Mouse (Mus musculus): ENCODE data around the gene Zbtb44. TPM values are rescaled to one million over a fixed set of nuclear protein-coding genes. Genes with fewer than 3 reads are reported as not detected.
"Not testable (repeated sequence)": the region's sequence is repeated elsewhere in the genome, so short reads cannot be mapped to it uniquely, and the experiment has no call there.

Gene Zbtb44
- total and polyA plus RNA-seq, 3 experiments: 4.8 to 30.6 (median 30.5) TPM

DNA sequence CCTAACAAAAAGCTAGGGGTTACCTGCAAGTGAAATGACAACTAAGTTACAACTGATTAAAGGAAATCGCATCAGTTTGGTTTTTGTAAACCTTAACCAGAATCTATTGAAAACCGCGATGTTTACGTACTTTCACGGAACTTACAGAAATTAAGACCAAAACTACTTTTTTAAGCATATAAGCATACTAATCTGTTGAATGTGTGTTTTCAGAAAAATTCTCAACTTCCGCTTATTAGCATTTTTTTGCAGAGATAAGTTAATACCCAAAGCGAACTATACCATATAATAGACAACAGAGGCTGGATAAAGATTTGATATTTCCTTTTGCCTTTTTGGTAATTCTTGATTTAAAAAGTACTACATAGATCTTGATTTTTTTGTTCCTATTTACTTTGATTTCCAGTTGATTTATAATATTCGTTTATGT lies 985 bp downstream of the Zbtb44 start:
- no peaks in the 10 kb centered on the region for H3K27me3 ChIP-seq (ENCODE audit: control insufficient read depth, insufficient read depth, low read length)
- H3K9ac ChIP-seq (ENCODE audit: low read depth, low read length): peak overlapping the region; percentile 93
- H3K27ac ChIP-seq: peak overlapping the region; percentile 87; the same call in 1 of the 2 replicates
- peaks cover 3% of the 10 kb centered on the region; the same call in 1 of the 2 replicates for H3K79me2 ChIP-seq (replicated peaks; ENCODE audit: control insufficient read depth, insufficient read depth, low read length)
- no peak for DNase-seq
- peaks cover 1% of the 10 kb centered on the region; the same call in 1 of the 2 replicates for H3K4me1 ChIP-seq (ENCODE audit: control insufficient read depth, insufficient read depth, low read length)
- 18% methylated on average over 8 of the region's 8 CpGs for WGBS
- peak overlapping the region; percentile 67 for H3K4me3 ChIP-seq
- TF ChIP-seq CTCF (IDR thresholded peaks at IDR 0.05) (no peak), POLR2A (IDR thresholded peaks at IDR 0.05; ENCODE audit: insufficient read depth, low read depth, low read length) (no peak), EP300 (IDR thresholded peaks at IDR 0.05; ENCODE audit: insufficient read depth, low read depth, low read length) (no peak)
- H3K36me3 ChIP-seq (ENCODE audit: control insufficient read depth, insufficient read depth, low read length): peaks cover 3% of the 10 kb centered on the region
- intact Hi-C loops (cut with DNase I): loop anchor here (5.0 to 10.0 kb wide), 2 partner anchors 173 to 251 kb away; partner anchors contain the start of gene Prdm10

DNA sequence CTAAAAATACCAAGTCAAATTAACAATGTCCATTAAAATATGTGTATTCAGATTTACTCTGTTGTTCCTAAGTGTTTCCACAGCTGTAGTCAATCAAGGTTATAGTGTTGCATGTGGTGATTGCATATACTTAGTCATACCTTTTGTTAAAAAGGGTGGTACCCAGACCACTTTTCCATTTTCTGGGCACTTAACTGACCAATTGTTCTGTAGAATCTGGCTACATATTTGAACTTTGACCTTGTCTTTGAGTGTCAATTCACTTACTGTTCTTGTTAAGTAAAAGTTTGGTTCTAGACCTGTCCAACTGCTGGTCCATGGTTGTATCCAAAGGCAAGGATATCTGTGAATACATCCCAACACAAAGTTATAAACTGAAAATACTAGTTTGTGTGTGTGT lies 2.1 kb downstream of the Zbtb44 start:
- intact Hi-C loops (cut with DNase I): loop anchor here (5.0 to 10.0 kb wide), 2 partner anchors 172 to 250 kb away; partner anchors contain the start of gene Prdm10
- Histone ChIP-seq H3K4me1 (ENCODE audit: control insufficient read depth, insufficient read depth, low read length) (peaks cover 1% of the 10 kb centered on the region; the same call in 1 of the 2 replicates), H3K27ac (no peak overlapping the region), H3K4me3 (no peak overlapping the region), H3K9ac (ENCODE audit: low read depth, low read length) (no peak overlapping the region), H3K27me3 (ENCODE audit: control insufficient read depth, insufficient read depth, low read length) (no peaks in the 10 kb centered on the region), H3K79me2 (replicated peaks; ENCODE audit: control insufficient read depth, insufficient read depth, low read length) (peaks cover 5% of the 10 kb centered on the region; the same call in 1 of the 2 replicates), H3K36me3 (ENCODE audit: control insufficient read depth, insufficient read depth, low read length) (peaks cover 3% of the 10 kb centered on the region)
- no peak for TF ChIP-seq POLR2A (IDR thresholded peaks at IDR 0.05; ENCODE audit: insufficient read depth, low read depth, low read length)
- TF ChIP-seq CTCF (IDR thresholded peaks at IDR 0.05): no peak
- TF ChIP-seq EP300 (IDR thresholded peaks at IDR 0.05; ENCODE audit: insufficient read depth, low read depth, low read length): no peak
- DNase-seq: no peak

DNA sequence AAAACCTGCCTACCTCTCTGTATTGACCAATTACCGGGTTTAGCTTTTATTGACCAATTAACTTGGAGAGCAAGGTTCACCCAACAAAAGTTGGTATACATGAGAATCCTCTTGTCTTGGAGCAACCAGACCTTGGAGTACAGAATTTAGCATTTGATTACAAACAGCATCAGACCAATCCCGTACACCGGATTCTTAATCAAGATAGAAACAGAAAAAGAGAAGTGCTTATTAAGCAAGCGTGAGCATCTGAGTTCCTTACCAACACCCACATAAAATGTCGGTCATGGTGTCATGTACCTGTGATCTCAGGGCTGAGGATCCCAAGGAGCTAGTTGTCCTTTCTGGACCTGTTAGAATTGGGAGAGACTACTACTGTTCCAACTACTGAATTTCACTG lies 19.8 kb downstream of the Zbtb44 start:
- TF ChIP-seq POLR2A (IDR thresholded peaks at IDR 0.05; ENCODE audit: insufficient read depth, low read depth, low read length): no peak
- intact Hi-C loops (cut with DNase I): no loop called here
- no peaks in the 10 kb centered on the region; the same call in 1 of the 2 replicates for H3K79me2 ChIP-seq (replicated peaks; ENCODE audit: control insufficient read depth, insufficient read depth, low read length)
- no peaks in the 10 kb centered on the region for H3K36me3 ChIP-seq (ENCODE audit: control insufficient read depth, insufficient read depth, low read length)
- no peak overlapping the region for H3K9ac ChIP-seq (ENCODE audit: low read depth, low read length)
- 93% methylated on average over 5 of the region's 5 CpGs for WGBS
- H3K4me1 ChIP-seq (ENCODE audit: control insufficient read depth, insufficient read depth, low read length): no peaks in the 10 kb centered on the region; the same call in none of the 2 replicates
- DNase-seq: no peak
- no peaks in the 10 kb centered on the region for H3K27me3 ChIP-seq (ENCODE audit: control insufficient read depth, insufficient read depth, low read length)
- H3K4me3 ChIP-seq: no peak overlapping the region
- no peak overlapping the region for H3K27ac ChIP-seq

DNA sequence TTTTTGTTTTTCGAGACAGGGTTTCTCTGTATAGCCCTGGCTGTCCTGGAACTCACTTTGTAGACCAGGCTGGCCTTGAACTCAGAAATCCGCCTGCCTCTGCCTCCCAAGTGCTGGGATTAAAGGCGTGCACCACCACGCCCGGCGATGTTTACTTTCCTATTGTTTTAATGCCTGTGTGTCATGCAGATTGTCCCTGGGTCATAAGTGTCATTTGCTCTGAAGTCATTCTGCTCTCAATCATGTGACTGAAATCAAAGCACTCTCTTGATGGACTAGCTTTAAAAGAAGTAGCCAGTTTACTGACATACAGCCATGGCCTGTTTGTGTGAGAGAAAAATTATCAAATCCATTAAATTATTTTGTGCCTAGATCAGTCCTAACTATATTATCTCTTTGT lies 21.1 kb downstream of the Zbtb44 start:
- DNase-seq; H3K27ac ChIP-seq; H3K9ac ChIP-seq (ENCODE audit: low read depth, low read length); H3K36me3 ChIP-seq (ENCODE audit: control insufficient read depth, insufficient read depth, low read length); H3K79me2 ChIP-seq (replicated peaks; ENCODE audit: control insufficient read depth, insufficient read depth, low read length); H3K4me3 ChIP-seq; intact Hi-C loops (cut with DNase I); H3K4me1 ChIP-seq (ENCODE audit: control insufficient read depth, insufficient read depth, low read length); H3K27me3 ChIP-seq (ENCODE audit: control insufficient read depth, insufficient read depth, low read length): not testable (repeated sequence)
- WGBS: 96% methylated on average over 6 of the region's 6 CpGs

DNA sequence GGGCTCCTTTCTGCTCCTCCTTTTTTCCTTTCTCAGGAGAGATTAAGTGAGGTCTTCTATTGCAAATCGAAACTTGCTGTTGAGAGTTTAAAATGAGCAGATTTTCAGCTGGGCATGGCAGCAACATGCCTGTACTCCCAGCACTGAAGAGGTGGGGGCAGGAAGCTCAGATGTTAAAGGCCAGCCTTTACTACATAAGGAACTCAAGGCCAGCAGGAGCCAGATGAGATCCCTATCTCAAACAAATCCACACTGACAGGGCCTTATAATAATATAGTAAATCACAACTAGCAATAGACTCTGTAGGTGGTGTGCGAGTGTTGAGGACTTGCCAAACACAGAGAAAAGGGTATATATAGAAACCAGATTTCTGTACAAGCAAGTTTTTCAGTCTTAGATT lies 28.3 kb downstream of the Zbtb44 start:
- intact Hi-C loops (cut with DNase I): no loop called here
- TF ChIP-seq POLR2A (IDR thresholded peaks at IDR 0.05; ENCODE audit: insufficient read depth, low read depth, low read length) (no peak), EP300 (IDR thresholded peaks at IDR 0.05; ENCODE audit: insufficient read depth, low read depth, low read length) (no peak), CTCF (IDR thresholded peaks at IDR 0.05) (no peak)
- Histone ChIP-seq H3K36me3 (ENCODE audit: control insufficient read depth, insufficient read depth, low read length) (peaks cover 2% of the 10 kb centered on the region), H3K79me2 (replicated peaks; ENCODE audit: control insufficient read depth, insufficient read depth, low read length) (no peaks in the 10 kb centered on the region), H3K27me3 (ENCODE audit: control insufficient read depth, insufficient read depth, low read length) (no peaks in the 10 kb centered on the region), H3K4me1 (ENCODE audit: control insufficient read depth, insufficient read depth, low read length) (no peaks in the 10 kb centered on the region), H3K9ac (ENCODE audit: low read depth, low read length) (no peak overlapping the region), H3K27ac (no peak overlapping the region), H3K4me3 (no peak overlapping the region)
- 85% methylated on average over 2 of the region's 2 CpGs for WGBS
- DNase-seq: no peak

DNA sequence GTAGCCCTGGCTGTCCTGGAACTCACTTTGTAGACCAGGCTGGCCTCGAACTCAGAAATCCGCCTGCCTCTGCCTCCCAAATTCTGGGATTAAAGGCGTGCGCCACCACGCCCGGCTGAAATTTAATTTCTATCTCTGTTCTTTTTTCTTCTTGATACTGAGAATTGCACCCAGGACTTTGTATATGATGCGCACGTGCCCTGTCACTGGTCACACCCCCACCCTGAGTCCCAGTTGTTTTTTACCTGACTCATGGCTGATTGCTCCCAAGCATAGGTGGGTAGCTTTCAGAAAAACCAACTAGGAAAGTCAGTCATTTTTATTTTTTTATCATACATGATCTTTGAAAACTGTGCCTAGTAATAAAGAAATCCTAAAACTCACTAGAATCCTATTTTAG lies 40.3 kb downstream of the Zbtb44 start:
- intact Hi-C loops (cut with DNase I): no loop called here
- no peaks in the 10 kb centered on the region for H3K79me2 ChIP-seq (replicated peaks; ENCODE audit: control insufficient read depth, insufficient read depth, low read length)
- no peak overlapping the region for H3K9ac ChIP-seq (ENCODE audit: low read depth, low read length)
- H3K4me1 ChIP-seq (ENCODE audit: control insufficient read depth, insufficient read depth, low read length): no peaks in the 10 kb centered on the region
- 96% methylated on average over 8 of the region's 8 CpGs for WGBS
- H3K4me3 ChIP-seq: no peak overlapping the region
- no peaks in the 10 kb centered on the region for H3K27me3 ChIP-seq (ENCODE audit: control insufficient read depth, insufficient read depth, low read length)
- no peak for DNase-seq
- no peak overlapping the region for H3K27ac ChIP-seq
- H3K36me3 ChIP-seq (ENCODE audit: control insufficient read depth, insufficient read depth, low read length): no peaks in the 10 kb centered on the region
- TF ChIP-seq CTCF (IDR thresholded peaks at IDR 0.05) (no peak), EP300 (IDR thresholded peaks at IDR 0.05; ENCODE audit: insufficient read depth, low read depth, low read length) (no peak), POLR2A (IDR thresholded peaks at IDR 0.05; ENCODE audit: insufficient read depth, low read depth, low read length) (no peak)
